ENCODE assay signal across 30 mouse cellular contexts in genomic region chr2:143585341-143585740, GRCm38 (mm10). TPM values are rescaled to one million over a fixed set of nuclear protein-coding genes. Genes with fewer than 3 reads are reported as not detected.
"Had no signal": no experiment of that assay in that cellular context is flagged by ENCODE, and none has a peak within 500 bp of the region (broad histone marks: within the 10 kb centered on the region; RNA-seq: fewer than 3 reads in every experiment).

No protein-coding gene starts in this region.

- H3K9me3 ChIP-seq: embryonic facial prominence, embryonic 10.5 days; embryonic facial prominence, embryonic 12.5 days; embryonic facial prominence, embryonic 13.5 days; embryonic facial prominence, embryonic 15.5 days; forebrain, embryonic 10.5 days; forebrain, embryonic 12.5 days; forebrain, embryonic 13.5 days; forebrain, embryonic 15.5 days had no signal

- H3K4me3 ChIP-seq: embryonic facial prominence, embryonic 10.5 days; embryonic facial prominence, embryonic 12.5 days; embryonic facial prominence, embryonic 13.5 days; embryonic facial prominence, embryonic 15.5 days; erythroblast, embryonic 14.5 days; forebrain, embryonic 10.5 days; forebrain, embryonic 12.5 days; forebrain, embryonic 13.5 days; forebrain, embryonic 15.5 days; gastrocnemius, adult 2 months; heart, adult 2 months had no signal

- H3K4me1 ChIP-seq: embryonic facial prominence, embryonic 10.5 days; embryonic facial prominence, embryonic 12.5 days; embryonic facial prominence, embryonic 13.5 days; embryonic facial prominence, embryonic 15.5 days; forebrain, embryonic 10.5 days; forebrain, embryonic 12.5 days; forebrain, embryonic 13.5 days; forebrain, embryonic 15.5 days had no signal

- H3K36me3 ChIP-seq: embryonic facial prominence, embryonic 10.5 days; embryonic facial prominence, embryonic 12.5 days; embryonic facial prominence, embryonic 13.5 days; embryonic facial prominence, embryonic 15.5 days; forebrain, embryonic 10.5 days; forebrain, embryonic 12.5 days; forebrain, embryonic 15.5 days had no signal

- DNase-seq: cerebellum, adult 18-20 months; cerebellum, adult 2 months; cerebellum, adult 9-10 months; cerebellum, adult 9-11 months; cerebellum, postnatal 10 days; cerebellum, postnatal 14 days; cerebellum, postnatal 25 days; cerebellum, postnatal 36 days; embryo, embryonic 11 days; forebrain, postnatal 0 days; gastrocnemius, adult 2 months; gastrocnemius, postnatal 14 days; gastrocnemius, postnatal 25 days; gastrocnemius, postnatal 36 days; heart, adult 11 months; heart, adult 18-20 months; heart, adult 2 months had no signal

- H3K27me3 ChIP-seq: embryonic facial prominence, embryonic 12.5 days; embryonic facial prominence, embryonic 13.5 days; embryonic facial prominence, embryonic 15.5 days; forebrain, embryonic 12.5 days; forebrain, embryonic 13.5 days; forebrain, embryonic 15.5 days had no signal

- H3K4me2 ChIP-seq: embryonic facial prominence, embryonic 12.5 days; embryonic facial prominence, embryonic 13.5 days; embryonic facial prominence, embryonic 15.5 days; forebrain, embryonic 12.5 days; forebrain, embryonic 13.5 days; forebrain, embryonic 15.5 days had no signal

- H3K27ac ChIP-seq: embryonic facial prominence, embryonic 10.5 days; embryonic facial prominence, embryonic 12.5 days; embryonic facial prominence, embryonic 13.5 days; embryonic facial prominence, embryonic 15.5 days; forebrain, embryonic 10.5 days; forebrain, embryonic 12.5 days; forebrain, embryonic 13.5 days; forebrain, embryonic 15.5 days; gastrocnemius, adult 2 months; heart, adult 2 months had no signal

- ATAC-seq: forebrain, embryonic 13.5 days; forebrain, embryonic 14.5 days; forebrain, embryonic 15.5 days; forebrain, embryonic 16.5 days; forebrain, postnatal 0 days had no signal

- H3K9ac ChIP-seq: embryonic facial prominence, embryonic 12.5 days; embryonic facial prominence, embryonic 13.5 days; embryonic facial prominence, embryonic 15.5 days; forebrain, embryonic 12.5 days; forebrain, embryonic 13.5 days; forebrain, embryonic 15.5 days; forebrain, postnatal 0 days had no signal

RNA-seq across cellular contexts. Expression of gene Pcsk2, which starts 39.4 kb away (rescaled TPM):
- total RNA-seq: common myeloid progenitor, adult 5-6 weeks; gastrocnemius, adult 2 months; gastrocnemius, postnatal 36 days; granulocyte monocyte progenitor cell, adult 5-6 weeks; heart, adult 18-20 months; heart, adult 2 months had no signal
- polyA plus RNA-seq: erythroblast, embryonic 14.5 days; heart, adult 2 months had no signal
